10 mouse cellular contexts compared by ENCODE assay signal in the genomic region with DNA sequence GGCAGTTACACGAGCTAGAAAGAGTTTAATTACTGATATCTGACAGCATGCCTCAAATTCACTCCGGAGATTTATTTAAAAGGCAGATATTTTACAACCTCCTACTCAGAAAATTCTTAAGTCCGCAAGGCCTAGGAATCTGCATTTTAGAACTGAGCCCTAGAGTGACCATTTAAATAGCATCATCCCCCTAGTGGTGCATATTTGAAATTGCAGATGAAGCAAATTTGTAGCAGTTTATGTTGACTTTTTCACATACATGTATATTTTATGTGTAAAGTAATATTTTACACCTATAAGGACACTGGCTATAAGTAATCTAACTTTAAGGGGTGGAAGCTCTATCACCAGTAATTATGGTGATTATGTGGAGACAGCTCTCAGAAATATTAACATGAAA.
DNase-seq lines count a peak whose midpoint lies in the region; ATAC-seq and TF ChIP-seq lines count a peak whose summit lies in the region.
"Had no signal": no experiment of that assay in that cellular context is flagged by ENCODE, and none has a peak within 500 bp of the region (broad histone marks: within the 10 kb centered on the region; RNA-seq: fewer than 3 reads in every experiment).

No protein-coding gene starts in this region.

- no peaks in the 10 kb centered on the region for H3K4me1 ChIP-seq in forebrain, embryonic 14.5 days (ENCODE audit: control insufficient read depth, insufficient read depth, low read length)
- peaks cover 2% of the 10 kb centered on the region; the same call in 1 of the 2 replicates for H3K4me1 ChIP-seq in forebrain, embryonic 12.5 days
- H3K4me1 ChIP-seq in lung, embryonic 14.5 days (ENCODE audit: insufficient read depth), result no peaks in the 10 kb centered on the region
- H3K4me1 ChIP-seq: neural tube, embryonic 13.5 days had no signal

- H3K36me3 ChIP-seq in forebrain, embryonic 14.5 days (ENCODE audit: control insufficient read depth, insufficient read depth, low read length), result no peaks in the 10 kb centered on the region
- no peaks in the 10 kb centered on the region for H3K36me3 ChIP-seq in forebrain, embryonic 12.5 days (replicated peaks)
- H3K36me3 ChIP-seq in lung, embryonic 14.5 days (ENCODE audit: insufficient read depth), result no peaks in the 10 kb centered on the region
- H3K36me3 ChIP-seq: limb, embryonic 15.5 days; neural tube, embryonic 13.5 days had no signal

- no peaks in the 10 kb centered on the region for H3K27me3 ChIP-seq in forebrain, embryonic 14.5 days (replicated peaks; ENCODE audit: control insufficient read depth, insufficient read depth, low read length)
- H3K27me3 ChIP-seq in forebrain, embryonic 12.5 days, result no peaks in the 10 kb centered on the region
- no peaks in the 10 kb centered on the region for H3K27me3 ChIP-seq in lung, embryonic 14.5 days (ENCODE audit: insufficient read depth, low read length)
- H3K27me3 ChIP-seq: limb, embryonic 15.5 days; neural tube, embryonic 13.5 days had no signal

- H3K9me3 ChIP-seq in forebrain, embryonic 14.5 days (replicated peaks; ENCODE audit: control insufficient read depth, low read length), result no peaks in the 10 kb centered on the region
- no peaks in the 10 kb centered on the region for H3K9me3 ChIP-seq in forebrain, embryonic 12.5 days
- H3K9me3 ChIP-seq in lung, embryonic 14.5 days (ENCODE audit: low read depth, low read length), result no peaks in the 10 kb centered on the region
- H3K9me3 ChIP-seq: limb, embryonic 15.5 days; neural tube, embryonic 13.5 days had no signal

- no peak overlapping the region for H3K4me2 ChIP-seq in forebrain, embryonic 14.5 days (ENCODE audit: low read length)
- H3K4me2 ChIP-seq in forebrain, embryonic 12.5 days, result no peak overlapping the region
- H3K4me2 ChIP-seq in lung, embryonic 14.5 days, result no peak overlapping the region
- H3K4me2 ChIP-seq: limb, embryonic 15.5 days; neural tube, embryonic 13.5 days had no signal

- no peak overlapping the region for H3K4me3 ChIP-seq in forebrain, embryonic 14.5 days (ENCODE audit: low read depth, low read length)
- H3K4me3 ChIP-seq in forebrain, embryonic 12.5 days (replicated peaks), result no peak overlapping the region
- H3K4me3 ChIP-seq in lung, embryonic 14.5 days (ENCODE audit: low read depth, low read length), result no peak overlapping the region
- H3K4me3 ChIP-seq: limb, embryonic 15.5 days; neural tube, embryonic 13.5 days had no signal

- peak; percentile 60 for TF ChIP-seq CTCF in lung, embryonic 14.5 days (IDR thresholded peaks at IDR 0.05; ENCODE audit: low read depth)

- 72% methylated on average over 3 of the region's 3 CpGs for WGBS in forebrain, embryonic 14.5 days
- 75% methylated on average over 3 of the region's 3 CpGs for WGBS in forebrain, embryonic 12.5 days
- 72% methylated on average over 3 of the region's 3 CpGs for WGBS in lung, embryonic 14.5 days

- H3K9ac ChIP-seq in forebrain, embryonic 14.5 days (ENCODE audit: low read length), result no peak overlapping the region
- no peak overlapping the region for H3K9ac ChIP-seq in forebrain, embryonic 12.5 days
- H3K9ac ChIP-seq in lung, embryonic 14.5 days, result no peak overlapping the region
- H3K9ac ChIP-seq: limb, embryonic 15.5 days; neural tube, embryonic 13.5 days had no signal

- ATAC-seq in forebrain, embryonic 14.5 days, result no peak
- no peak for ATAC-seq in forebrain, embryonic 12.5 days (ENCODE audit: low FRiP score)
- ATAC-seq in lung, embryonic 14.5 days (ENCODE audit: insufficient read depth), result no peak
- no peak for ATAC-seq in megakaryocyte progenitor cell, adult 5-6 weeks (replicated peaks; ENCODE audit: poor library complexity)

- DNase-seq in forebrain, embryonic 14.5 days (ENCODE audit: low spot score), result peak; percentile 31
- peak; percentile 58 for DNase-seq in lung, embryonic 14.5 days
- DNase-seq in lung, postnatal 4 days, result no peak
- peak; percentile 66 for DNase-seq in c-Kit-negative CD71-positive TER-119-positive erythroid progenitor cells, embryonic 14.5 days (ENCODE audit: low read depth, low spot score)
- peak; percentile 46 for DNase-seq in retina, postnatal 1 day
- no peak for DNase-seq in ovary, postnatal 36 days (ENCODE audit: low spot score)

- H3K27ac ChIP-seq in forebrain, embryonic 14.5 days (ENCODE audit: low read depth, low read length), result no peak overlapping the region
- H3K27ac ChIP-seq in forebrain, embryonic 12.5 days, result no peak overlapping the region
- no peak overlapping the region for H3K27ac ChIP-seq in lung, embryonic 14.5 days (ENCODE audit: low read depth)
- H3K27ac ChIP-seq: limb, embryonic 15.5 days; neural tube, embryonic 13.5 days had no signal

Comparison
In these comparisons a context has a peak if more than half of its experiments do, and no peak if none do; other contexts are left out.
1. DNase-seq: peak in forebrain, embryonic 14.5 days (single experiment), lung, embryonic 14.5 days (single experiment), c-Kit-negative CD71-positive TER-119-positive erythroid progenitor cells, embryonic 14.5 days (single experiment) and retina, postnatal 1 day (single experiment); none in lung, postnatal 4 days (0 of 2) and ovary, postnatal 36 days (single experiment).